Mouse (Mus musculus) embryo, embryonic 11.5 days (tissue): Measurements from ENCODE around the gene Pdss2.

Source experiments
- DNase-seq: peaks from one replicate; pipeline ENCODE4 v3.0.0-alpha.2; 2012; ENCODE audit warnings: low read depth, low spot score

The Pdss2 gene

GRCm38 (mm10) chr10:43220910-43221625, at the start of gene Pdss2:
Gene Pdss2, plus strand, starts transcription at chr10:43221486.
- peak; percentile 87 for DNase-seq

GRCm38 (mm10) chr10:43172066-43172465, 49.2 kb upstream of the Pdss2 start:
- no peak for DNase-seq

- DNase-seq: no peak
Measured at GRCm38 (mm10) chr10:43172554-43172953, 48.7 kb upstream of the Pdss2 start.

GRCm38 (mm10) chr10:43173141-43173827, 48.0 kb upstream of the Pdss2 start:
- DNase-seq: no peak

GRCm38 (mm10) chr10:43173828-43174325, 47.4 kb upstream of the Pdss2 start:
- DNase-seq: no peak

- DNase-seq: no peak
Measured at GRCm38 (mm10) chr10:43174326-43175155, 46.7 kb upstream of the Pdss2 start, which contains the start of the genes Sobp and 9030612E09Rik. Gene Sobp, minus strand, starts transcription at chr10:43174530. Gene 9030612E09Rik, plus strand, starts transcription at chr10:43174704.

GRCm38 (mm10) chr10:43175156-43175601, 46.1 kb upstream of the Pdss2 start:
- DNase-seq: no peak

- DNase-seq: no peak
Measured at GRCm38 (mm10) chr10:43180313-43180912, 40.9 kb upstream of the Pdss2 start.

- no peak for DNase-seq
Measured at GRCm38 (mm10) chr10:43200206-43200605, 21.1 kb upstream of the Pdss2 start.

- no peak for DNase-seq
Measured at GRCm38 (mm10) chr10:43203865-43204264, 17.4 kb upstream of the Pdss2 start.

- peak; percentile 19 for DNase-seq
Measured at GRCm38 (mm10) chr10:43211866-43212265, 9.4 kb upstream of the Pdss2 start.

GRCm38 (mm10) chr10:43217361-43217900, 3.9 kb upstream of the Pdss2 start:
- no peak for DNase-seq

- no peak for DNase-seq
Measured at GRCm38 (mm10) chr10:43220479-43220878, 807 bp upstream of the Pdss2 start.

- DNase-seq: no peak
Measured at GRCm38 (mm10) chr10:43221659-43222058, 373 bp downstream of the Pdss2 start.

- no peak for DNase-seq
Measured at GRCm38 (mm10) chr10:43223391-43223790, 2.1 kb downstream of the Pdss2 start.

GRCm38 (mm10) chr10:43226391-43226790, 5.1 kb downstream of the Pdss2 start:
- DNase-seq: no peak

GRCm38 (mm10) chr10:43229236-43229635, 8.0 kb downstream of the Pdss2 start:
- DNase-seq: no peak

GRCm38 (mm10) chr10:43234522-43234921, 13.2 kb downstream of the Pdss2 start:
- DNase-seq: no peak

GRCm38 (mm10) chr10:43235011-43235410, 13.7 kb downstream of the Pdss2 start:
- no peak for DNase-seq

- DNase-seq: no peak
Measured at GRCm38 (mm10) chr10:43235758-43236669, 14.7 kb downstream of the Pdss2 start.
